Mouse (Mus musculus) erythroblast, embryonic 14.5 days (primary cell): ENCODE data around the gene Slc16a13. TPM values are rescaled to one million over a fixed set of nuclear protein-coding genes. Genes with fewer than 3 reads are reported as not detected.

Source experiments
- H3K27me3 ChIP-seq: 2 replicates; pipeline ENCODE4 v1.6.1; 2012; ENCODE audit warnings: inconsistent platforms; ENCODE audit not compliant: control insufficient read depth
- H3K36me3 ChIP-seq: 2 replicates; pipeline ENCODE4 v1.6.1; 2012; ENCODE audit warnings: mild to moderate bottlenecking, inconsistent platforms; ENCODE audit not compliant: control insufficient read depth
- H3K4me1 ChIP-seq: 2 replicates; pipeline ENCODE4 v1.6.1; 2012; ENCODE audit warnings: inconsistent platforms; ENCODE audit not compliant: control insufficient read depth
- H3K4me3 ChIP-seq: replicated peaks from 2 replicates; pipeline ENCODE3; 2012; ENCODE audit warnings: moderate library complexity, mild to moderate bottlenecking, inconsistent platforms
- H3K9me3 ChIP-seq: 2 replicates; pipeline ENCODE4 v1.6.1; 2012; ENCODE audit warnings: low read length, inconsistent platforms, mixed read lengths; ENCODE audit not compliant: control insufficient read depth
- GATA1 ChIP-seq: IDR thresholded peaks from 2 replicates; pipeline ENCODE4 v1.6.1; 2012; ENCODE audit warnings: low read length, inconsistent platforms, mixed read lengths
- TAL1 ChIP-seq: IDR thresholded peaks from 3 replicates; pipeline ENCODE4 v1.6.1; 2012; ENCODE audit warnings: low read length, inconsistent platforms, mixed read lengths
- polyA plus RNA-seq: library from polyadenylated mRNA; stranded (reverse); fragments of >175 nt; gene quantifications from 2 replicates; pipeline ENCODE4 v1.2.3, GENCODE M21; 2012

The Slc16a13 gene
- polyA plus RNA-seq, 1 experiment, result 2.3 TPM

GRCm38 (mm10) chr11:70207283-70207682, 13.6 kb downstream of the Slc16a13 start:
- Histone ChIP-seq H3K27me3 (peaks cover 26% of the 10 kb centered on the region), H3K9me3 (no peaks in the 10 kb centered on the region), H3K4me3 (no peak overlapping the region), H3K4me1 (no peaks in the 10 kb centered on the region; the same call in 1 of the 2 replicates), H3K36me3 (no peaks in the 10 kb centered on the region)
- TF ChIP-seq GATA1 (no peak), TAL1 (no peak)

DNA sequence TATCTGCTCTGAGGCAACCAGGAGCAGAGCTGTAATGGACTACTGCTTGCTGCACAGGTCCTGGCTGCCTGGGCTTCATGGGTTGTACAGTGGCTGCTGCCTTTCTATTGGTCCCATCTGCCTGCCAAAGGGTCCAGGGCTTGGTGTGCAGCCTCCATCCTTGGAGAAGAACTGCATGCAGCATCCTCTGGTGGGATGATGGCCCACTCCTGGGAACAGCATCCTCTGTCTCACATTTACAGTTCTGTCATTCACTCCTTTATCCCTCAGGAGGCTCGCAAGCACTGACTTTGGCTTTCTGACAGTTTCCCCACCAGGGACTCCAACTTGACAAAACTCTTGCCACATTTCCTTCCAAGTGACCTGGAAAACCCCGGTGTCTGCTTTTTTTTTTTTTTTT, 14.1 kb downstream of the Slc16a13 start:
- H3K27me3 ChIP-seq, result peaks cover 21% of the 10 kb centered on the region
- H3K9me3 ChIP-seq, result no peaks in the 10 kb centered on the region
- TF ChIP-seq GATA1, result no peak
- TF ChIP-seq TAL1, result no peak
- peaks cover 2% of the 10 kb centered on the region; the same call in 1 of the 2 replicates for H3K4me1 ChIP-seq
- no peaks in the 10 kb centered on the region for H3K36me3 ChIP-seq
- H3K4me3 ChIP-seq, result no peak overlapping the region

DNA sequence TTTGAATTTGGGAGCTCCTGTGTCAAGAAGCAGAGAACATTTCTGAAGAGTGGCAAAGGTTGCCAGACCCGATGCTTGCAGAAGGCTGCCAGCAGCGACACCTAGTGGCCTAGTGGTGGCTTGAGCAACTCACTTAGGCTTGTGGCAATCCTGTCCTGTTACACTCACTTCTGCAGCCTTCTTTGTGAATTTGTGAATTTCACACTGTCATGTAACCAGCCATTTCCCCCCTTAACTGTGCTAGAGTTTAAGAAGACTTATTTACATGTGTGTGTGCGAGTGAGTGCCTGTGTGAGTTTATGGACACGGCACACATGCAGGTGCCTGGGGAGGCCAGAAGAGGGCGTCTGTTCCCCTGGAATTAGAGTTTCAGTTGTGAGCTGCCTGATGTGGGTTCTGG, 19.2 kb downstream of the Slc16a13 start:
- H3K4me1 ChIP-seq, result peaks cover 3% of the 10 kb centered on the region; the same call in 1 of the 2 replicates
- no peak overlapping the region for H3K4me3 ChIP-seq
- no peaks in the 10 kb centered on the region for H3K9me3 ChIP-seq
- no peak for TF ChIP-seq GATA1
- TF ChIP-seq TAL1, result no peak
- H3K36me3 ChIP-seq, result no peaks in the 10 kb centered on the region
- peaks cover 10% of the 10 kb centered on the region for H3K27me3 ChIP-seq

GRCm38 (mm10) chr11:70200036-70200608, 20.7 kb downstream of the Slc16a13 start:
- H3K4me3 ChIP-seq, result no peak overlapping the region
- H3K36me3 ChIP-seq, result no peaks in the 10 kb centered on the region
- 0 out of 2 replicates have a peak, but pooled peaks cover 2% of the 10 kb centered on the region for H3K9me3 ChIP-seq
- TF ChIP-seq GATA1 (no peak), TAL1 (no peak)
- peaks cover 3% of the 10 kb centered on the region; the same call in 1 of the 2 replicates for H3K4me1 ChIP-seq
- H3K27me3 ChIP-seq, result peaks cover 5% of the 10 kb centered on the region

GRCm38 (mm10) chr11:70199107-70199506, 21.8 kb downstream of the Slc16a13 start:
- Histone ChIP-seq H3K27me3 (peaks cover 3% of the 10 kb centered on the region), H3K4me3 (no peak overlapping the region), H3K4me1 (peaks cover 3% of the 10 kb centered on the region; the same call in 1 of the 2 replicates), H3K36me3 (no peaks in the 10 kb centered on the region), H3K9me3 (0 out of 2 replicates have a peak, but pooled peaks cover 2% of the 10 kb centered on the region)
- TF ChIP-seq TAL1 (no peak), GATA1 (no peak)

GRCm38 (mm10) chr11:70198332-70198731, 22.5 kb downstream of the Slc16a13 start:
- no peaks in the 10 kb centered on the region for H3K36me3 ChIP-seq

DNA sequence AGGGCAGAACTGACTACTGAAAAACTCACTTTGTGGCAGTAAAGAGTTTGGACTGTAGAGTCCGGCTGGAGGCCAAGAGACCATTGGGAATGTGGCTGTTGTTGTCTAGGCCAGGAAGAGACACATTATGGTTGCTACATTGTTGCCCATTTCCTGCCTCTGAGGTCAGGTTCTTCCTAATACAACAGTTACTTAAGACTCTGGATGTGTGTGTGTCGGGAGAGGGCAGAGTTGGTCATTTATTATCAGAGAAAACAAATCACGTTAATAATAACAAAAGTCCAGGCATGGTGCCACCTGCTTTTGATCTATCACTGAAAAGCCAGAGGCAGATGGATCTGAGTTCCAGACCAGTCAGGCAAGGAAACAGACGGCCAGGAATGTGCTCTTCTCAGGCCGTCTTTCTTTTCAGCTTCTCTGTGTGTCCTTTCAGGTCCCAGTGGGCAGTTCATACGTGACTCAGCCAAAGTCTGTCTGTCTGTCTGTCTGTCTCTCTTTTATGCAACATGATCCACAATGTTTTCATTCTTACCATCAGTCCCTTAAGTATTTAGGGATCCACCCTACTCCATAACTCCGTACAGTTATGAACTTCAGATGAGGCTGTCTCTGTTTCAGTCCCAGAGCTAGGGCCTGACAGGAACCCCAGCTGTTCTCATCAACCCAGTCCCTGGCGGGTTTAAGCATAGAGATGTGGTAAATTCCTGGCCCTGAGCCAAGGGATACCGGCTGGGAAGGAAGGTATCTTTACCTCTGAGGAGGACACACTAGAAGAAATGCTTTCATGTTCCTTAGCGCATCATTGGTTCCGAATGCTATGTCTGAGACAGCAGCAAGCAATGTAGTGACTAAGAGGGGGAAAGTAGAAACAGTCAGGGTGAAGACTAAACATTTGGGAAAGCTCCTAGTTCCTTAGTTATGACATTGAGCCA, 27.2 kb downstream of the Slc16a13 start:
- TF ChIP-seq TAL1 (no peak), GATA1 (no peak)
- Histone ChIP-seq H3K9me3 (0 out of 2 replicates have a peak, but pooled peaks cover 2% of the 10 kb centered on the region), H3K4me3 (no peak overlapping the region), H3K4me1 (no peaks in the 10 kb centered on the region), H3K36me3 (no peaks in the 10 kb centered on the region), H3K27me3 (no peaks in the 10 kb centered on the region)

More at GRCm38 (mm10) chr11:70198332-70198731, 22.5 kb downstream of the Slc16a13 start:
- peaks cover 3% of the 10 kb centered on the region for H3K27me3 ChIP-seq
- 0 out of 2 replicates have a peak, but pooled peaks cover 2% of the 10 kb centered on the region for H3K9me3 ChIP-seq
- peaks cover 3% of the 10 kb centered on the region; the same call in 1 of the 2 replicates for H3K4me1 ChIP-seq
- no peak overlapping the region for H3K4me3 ChIP-seq
- TF ChIP-seq TAL1, result no peak
- TF ChIP-seq GATA1, result no peak

- no peak for TF ChIP-seq TAL1
- no peak for TF ChIP-seq GATA1
- Histone ChIP-seq H3K4me1 (no peaks in the 10 kb centered on the region), H3K4me3 (no peak overlapping the region), H3K9me3 (0 out of 2 replicates have a peak, but pooled peaks cover 2% of the 10 kb centered on the region), H3K36me3 (no peaks in the 10 kb centered on the region), H3K27me3 (no peaks in the 10 kb centered on the region)
Measured at GRCm38 (mm10) chr11:70192157-70192556, 28.7 kb downstream of the Slc16a13 start.

DNA sequence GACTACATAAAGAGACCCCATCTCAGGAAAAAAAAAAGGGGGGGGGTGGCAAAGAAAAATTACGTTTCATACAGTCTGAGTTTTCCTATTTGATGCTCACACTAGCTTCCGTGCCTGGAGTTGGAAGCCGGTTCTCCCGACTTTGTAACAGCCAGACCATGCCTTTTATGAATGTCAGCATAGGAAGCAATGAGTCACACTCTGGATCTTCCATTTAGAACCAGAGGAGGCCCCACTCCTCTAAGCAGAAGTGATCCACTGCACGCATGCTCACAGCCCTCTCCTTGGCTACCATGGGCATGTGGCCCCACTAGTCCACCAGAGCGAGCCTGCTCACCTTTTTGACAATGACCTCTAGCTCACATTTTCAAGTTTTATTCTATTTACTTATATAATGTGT, 29.7 kb downstream of the Slc16a13 start:
- H3K27me3 ChIP-seq, result no peaks in the 10 kb centered on the region
- H3K36me3 ChIP-seq, result no peaks in the 10 kb centered on the region
- TF ChIP-seq GATA1 (no peak), TAL1 (no peak)
- H3K9me3 ChIP-seq, result 0 out of 2 replicates have a peak, but pooled peaks cover 2% of the 10 kb centered on the region
- H3K4me3 ChIP-seq, result no peak overlapping the region
- H3K4me1 ChIP-seq, result no peaks in the 10 kb centered on the region
